Mouse (Mus musculus) lung, adult 2 months (tissue): ENCODE measurements around the gene Styx. TPM values are rescaled to one million over a fixed set of nuclear protein-coding genes. Genes with fewer than 3 reads are reported as not detected.

Experiments used
- DNase-seq: peaks from one replicate; pipeline ENCODE4 v3.0.0; 2022
- H3K4me1 ChIP-seq: fragments of 200-500 bp; 2 replicates; pipeline ENCODE4 v1.6.1; 2011; ENCODE audit warnings: low read length; ENCODE audit not compliant: control insufficient read depth, insufficient read depth
- H3K4me3 ChIP-seq: fragments of 200-500 bp; replicated peaks from 2 replicates; pipeline ENCODE3; 2011; ENCODE audit warnings: low read depth, mild to moderate bottlenecking, control low read depth, low read length; ENCODE audit errors: extremely low read depth
- CTCF ChIP-seq: fragments of 200-500 bp; IDR thresholded peaks from 2 replicates; pipeline ENCODE4 v1.5.1; 2011; ENCODE audit warnings: mild to moderate bottlenecking, low read length, control low read depth; ENCODE audit not compliant: insufficient read depth
- POLR2A ChIP-seq: fragments of 200-500 bp; IDR thresholded peaks from 2 replicates; pipeline ENCODE4 v1.6.1; 2011; ENCODE audit warnings: low read depth, mild to moderate bottlenecking, control low read depth, low read length, borderline replicate concordance; ENCODE audit errors: extremely low read depth
- WGBS: fragments of 180-500 bp; shearing (Covaris S2); methylation state at CpG from one replicate; pipeline ENCODE4 v1.1.7; 2018; 5-methylcytosine and 5-hydroxymethylcytosine counted together
- polyA plus RNA-seq: library from polyadenylated mRNA; depleted of rRNA; stranded (reverse); fragments of >200 nt; gene quantifications from 2 replicates; pipeline ENCODE4 v1.2.3, GENCODE M21; 2012

Gene Styx
- polyA plus RNA-seq, 1 experiment, result 6.4 TPM

- peaks cover 12% of the 10 kb centered on the region for H3K4me1 ChIP-seq
- DNase-seq, result peak; percentile 86
- H3K4me3 ChIP-seq, result peak within 1 kb of the TSS; percentile 98
- peak; percentile 56; the same call in 1 of the 2 replicates for TF ChIP-seq POLR2A
- TF ChIP-seq CTCF, result no peak
- WGBS, result 2% methylated on average over 71 of the region's 74 CpGs
Observed at GRCm38 (mm10) chr14:45318426-45319236, 32.3 kb upstream of the Styx start, which contains the start of gene Ero1l. Gene Ero1l (minus strand): TSS chr14:45318771.

GRCm38 (mm10) chr14:45319237-45319610 is 31.7 kb upstream of the Styx start:
- Histone ChIP-seq H3K4me3 (no peak overlapping the region), H3K4me1 (peaks cover 12% of the 10 kb centered on the region)
- 54% methylated on average over 3 of the region's 3 CpGs for WGBS
- no peak for DNase-seq
- TF ChIP-seq POLR2A (no peak), CTCF (no peak)

- WGBS, result 62% methylated on average over 4 of the region's 4 CpGs
- no peak for DNase-seq
- Histone ChIP-seq H3K4me1 (peaks cover 12% of the 10 kb centered on the region), H3K4me3 (no peak overlapping the region)
- TF ChIP-seq CTCF (no peak), POLR2A (no peak)
Observed at GRCm38 (mm10) chr14:45320111-45320510, 30.8 kb upstream of the Styx start.

GRCm38 (mm10) chr14:45321067-45321466 is 29.8 kb upstream of the Styx start:
- DNase-seq, result no peak
- peaks cover 5% of the 10 kb centered on the region for H3K4me1 ChIP-seq
- TF ChIP-seq CTCF, result no peak
- no peak for TF ChIP-seq POLR2A
- H3K4me3 ChIP-seq, result no peak overlapping the region
- WGBS, result 83% methylated on average over 3 of the region's 3 CpGs

GRCm38 (mm10) chr14:45321622-45322021 is 29.3 kb upstream of the Styx start:
- WGBS, result 44% methylated on average over 5 of the region's 5 CpGs

GRCm38 (mm10) chr14:45322450-45322849 is 28.4 kb upstream of the Styx start:
- TF ChIP-seq POLR2A, result no peak
- TF ChIP-seq CTCF, result no peak
- H3K4me3 ChIP-seq, result no peak overlapping the region
- 86% methylated on average over 2 of the region's 2 CpGs for WGBS
- no peaks in the 10 kb centered on the region; the same call in 1 of the 2 replicates for H3K4me1 ChIP-seq
- no peak for DNase-seq

More at GRCm38 (mm10) chr14:45321622-45322021, 29.3 kb upstream of the Styx start:
- no peak for DNase-seq
- no peak overlapping the region for H3K4me3 ChIP-seq
- peaks cover 4% of the 10 kb centered on the region; the same call in 1 of the 2 replicates for H3K4me1 ChIP-seq
- no peak for TF ChIP-seq POLR2A
- no peak for TF ChIP-seq CTCF

GRCm38 (mm10) chr14:45323320-45323719 is 27.6 kb upstream of the Styx start:
- TF ChIP-seq POLR2A, result no peak
- no peak for TF ChIP-seq CTCF
- Histone ChIP-seq H3K4me3 (no peak overlapping the region), H3K4me1 (no peaks in the 10 kb centered on the region; the same call in 1 of the 2 replicates)
- no peak for DNase-seq
- 69% methylated on average over 3 of the region's 3 CpGs for WGBS

GRCm38 (mm10) chr14:45325471-45325870 is 25.4 kb upstream of the Styx start:
- peak; percentile 18 for DNase-seq
- TF ChIP-seq CTCF, result no peak
- no peak for TF ChIP-seq POLR2A
- Histone ChIP-seq H3K4me3 (no peak overlapping the region), H3K4me1 (no peaks in the 10 kb centered on the region; the same call in 1 of the 2 replicates)

GRCm38 (mm10) chr14:45328072-45328713 is 22.7 kb upstream of the Styx start:
- DNase-seq, result no peak
- WGBS, result 83% methylated on average over 4 of the region's 4 CpGs
- H3K4me1 ChIP-seq, result no peaks in the 10 kb centered on the region; the same call in 1 of the 2 replicates
- H3K4me3 ChIP-seq, result no peak overlapping the region
- TF ChIP-seq POLR2A (no peak), CTCF (no peak)
